Mouse (Mus musculus) kidney, adult 2 months (tissue): ENCODE results near the gene Acvr1. TPM values are rescaled to one million over a fixed set of nuclear protein-coding genes. Genes with fewer than 3 reads are reported as not detected.
A peak's percentile ranks its signal among the peaks of the same experiment; 100 is the strongest.

Experiments used
- DNase-seq: peaks from one replicate; pipeline ENCODE4 v3.0.0; 2021
- H3K27ac ChIP-seq: fragments of 200-500 bp; 2 replicates; pipeline ENCODE4 v1.5.1; 2012; ENCODE audit warnings: low read depth, low read length, control low read depth, inconsistent platforms; ENCODE audit not compliant: insufficient read depth
- H3K27me3 ChIP-seq: fragments of 200-500 bp; replicated peaks from 2 replicates; pipeline ENCODE4 v1.6.1; 2012; ENCODE audit warnings: mild to moderate bottlenecking, moderate library complexity, low read length, inconsistent platforms; ENCODE audit not compliant: control insufficient read depth, insufficient read depth
- H3K36me3 ChIP-seq: fragments of 200-500 bp; 2 replicates; pipeline ENCODE4 v1.6.1; 2012; ENCODE audit warnings: mild to moderate bottlenecking, moderate library complexity, low read length, inconsistent platforms; ENCODE audit not compliant: control insufficient read depth, insufficient read depth
- H3K4me1 ChIP-seq: fragments of 200-500 bp; 2 replicates; pipeline ENCODE4 v1.6.1; 2011; ENCODE audit warnings: low read length; ENCODE audit not compliant: control insufficient read depth, insufficient read depth
- H3K4me3 ChIP-seq: fragments of 200-500 bp; 2 replicates; pipeline ENCODE4 v1.5.1; 2011; ENCODE audit warnings: mild to moderate bottlenecking, low read depth, low read length, control low read depth; ENCODE audit not compliant: insufficient read depth
- CTCF ChIP-seq: fragments of 200-500 bp; conservative IDR thresholded peaks from 2 replicates; pipeline ENCODE4 v1.5.1; 2011; ENCODE audit warnings: low read depth, mild to moderate bottlenecking, control low read depth, low read length, moderate library complexity, mixed read lengths; ENCODE audit not compliant: insufficient read depth, insufficient read length
- POLR2A ChIP-seq: fragments of 200-500 bp; IDR thresholded peaks from one replicate; pipeline ENCODE4 v1.6.1; 2011; ENCODE audit warnings: low read depth, low read length, control low read depth
- WGBS: fragments of 180-500 bp; shearing (Covaris S2); methylation state at CpG from one replicate; pipeline ENCODE4 v1.1.7; 2018; 5-methylcytosine and 5-hydroxymethylcytosine counted together
- polyA plus RNA-seq: library from polyadenylated mRNA; depleted of rRNA; stranded (reverse); fragments of >200 nt; gene quantifications from 2 replicates; pipeline ENCODE4 v1.2.3, GENCODE M21; 2012

Gene Acvr1
- polyA plus RNA-seq, 1 experiment: 6.3 TPM

DNA sequence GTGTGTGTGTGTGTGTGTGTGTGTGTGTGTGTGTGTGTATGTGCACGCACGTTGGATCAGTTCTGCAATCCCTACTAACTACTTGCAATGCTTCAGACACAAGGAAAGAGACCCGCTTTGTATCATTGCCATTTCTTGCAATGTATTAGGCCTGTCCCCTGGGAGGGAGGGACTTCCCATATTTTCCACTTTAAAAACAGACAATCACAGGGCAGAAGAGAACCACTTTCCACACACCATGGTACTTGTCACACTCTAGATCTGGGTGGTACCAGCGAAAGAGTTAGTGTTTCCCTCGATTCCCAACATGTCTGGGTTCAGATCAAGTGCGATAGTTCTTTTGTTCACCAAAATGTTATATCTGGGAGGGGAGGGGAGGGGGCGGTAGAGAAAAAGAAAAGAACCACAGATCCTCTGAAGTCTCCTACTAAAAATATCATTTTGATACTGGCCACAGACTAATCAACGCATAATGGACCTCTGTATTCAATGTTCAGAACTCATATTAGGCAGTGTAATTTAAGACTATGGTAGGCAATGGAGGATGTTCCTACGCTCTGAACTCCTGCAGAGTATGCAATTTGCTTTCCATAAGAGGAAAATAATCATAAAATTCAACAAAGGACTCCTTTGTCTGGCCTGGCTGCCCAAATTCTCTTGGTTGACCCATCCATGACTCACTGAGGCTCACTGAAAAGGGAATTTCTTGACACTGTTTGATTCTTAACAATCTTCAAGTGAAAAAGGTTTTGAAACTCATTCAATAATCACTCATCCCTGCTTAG lies 61.5 kb downstream of the Acvr1 start:
- Histone ChIP-seq H3K27ac (no peak overlapping the region), H3K36me3 (no peaks in the 10 kb centered on the region), H3K4me3 (no peak overlapping the region), H3K27me3 (no peaks in the 10 kb centered on the region), H3K4me1 (no peaks in the 10 kb centered on the region; the same call in 1 of the 2 replicates)
- WGBS: 86% methylated on average over 9 of the region's 9 CpGs
- DNase-seq: no peak
- no peak for TF ChIP-seq POLR2A
- no peak for TF ChIP-seq CTCF

GRCm38 (mm10) chr2:58496647-58497410 lies 70.1 kb downstream of the Acvr1 start:
- H3K4me1 ChIP-seq: no peaks in the 10 kb centered on the region
- 65% methylated on average over 8 of the region's 8 CpGs for WGBS
- TF ChIP-seq POLR2A: no peak
- H3K4me3 ChIP-seq: no peak overlapping the region
- no peak overlapping the region for H3K27ac ChIP-seq
- no peaks in the 10 kb centered on the region for H3K36me3 ChIP-seq
- H3K27me3 ChIP-seq: no peaks in the 10 kb centered on the region
- DNase-seq: no peak

DNA sequence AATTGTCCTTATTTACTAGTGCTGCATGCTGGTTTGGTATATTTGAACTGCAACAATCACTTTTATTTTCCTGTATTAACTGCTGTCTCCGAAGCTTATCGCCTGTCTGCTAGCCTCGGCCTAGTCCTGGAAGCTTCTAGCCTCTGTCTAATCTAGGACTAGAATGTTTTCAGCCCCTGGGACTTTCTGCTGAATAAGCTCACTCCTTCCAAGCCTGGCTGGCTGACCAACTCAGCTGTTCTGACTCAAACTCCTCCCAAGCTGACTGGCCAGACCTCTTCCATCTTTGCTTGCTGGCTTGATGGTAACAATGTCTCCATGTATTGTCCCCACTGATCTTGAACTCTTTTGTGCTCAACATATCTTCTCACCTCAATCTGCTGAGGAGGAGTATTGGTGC lies 71.7 kb downstream of the Acvr1 start:
- Histone ChIP-seq H3K36me3 (no peaks in the 10 kb centered on the region), H3K4me3 (no peak overlapping the region), H3K4me1 (no peaks in the 10 kb centered on the region), H3K27me3 (no peaks in the 10 kb centered on the region), H3K27ac (no peak overlapping the region)
- no peak for DNase-seq
- WGBS: 81% methylated on average over 3 of the region's 3 CpGs
- no peak for TF ChIP-seq POLR2A
- no peak for TF ChIP-seq CTCF

DNA sequence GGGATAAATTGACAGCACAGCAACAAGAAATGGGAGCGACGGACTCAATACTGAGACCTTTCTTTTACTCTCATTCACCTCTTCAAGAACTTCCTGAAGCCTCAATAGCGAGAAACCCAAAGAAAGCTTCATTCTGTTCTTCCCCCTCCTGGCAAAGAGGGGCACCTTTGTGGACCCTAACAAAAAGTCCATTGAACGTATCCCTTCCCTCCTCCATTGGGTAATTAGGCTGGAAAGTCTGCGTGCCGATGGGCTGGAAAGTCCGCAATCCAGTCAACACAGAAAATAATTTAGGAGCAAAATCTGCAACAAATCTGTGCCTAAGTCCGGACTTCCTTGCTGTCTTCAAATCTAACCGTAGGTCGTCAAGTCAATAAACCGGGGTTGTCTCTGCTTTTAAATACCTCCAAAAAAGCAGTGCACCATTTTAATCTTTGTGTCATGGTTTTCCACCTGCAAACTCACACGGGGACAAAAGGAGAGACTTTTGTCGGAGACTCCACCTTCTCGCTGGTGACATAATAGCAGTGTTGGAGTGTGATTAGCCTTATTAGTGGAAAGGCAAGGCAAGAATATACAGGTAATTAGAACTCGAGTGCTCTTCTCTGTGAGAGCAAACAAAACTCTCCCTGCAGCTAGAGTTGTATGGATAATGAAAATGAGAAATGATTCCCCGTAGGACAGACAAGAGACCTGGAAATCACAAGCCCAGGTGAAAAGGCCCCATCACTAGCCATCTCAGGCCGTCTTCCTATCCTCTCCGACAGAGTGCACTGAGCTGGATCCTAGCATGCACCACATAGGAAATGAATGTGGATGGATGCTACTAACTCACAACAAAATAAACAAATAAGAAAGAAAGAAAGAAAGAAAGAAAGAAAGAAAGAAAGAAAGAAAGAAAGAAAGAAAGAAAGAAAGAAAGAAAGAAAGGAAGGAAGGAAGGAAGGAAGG lies 73.0 kb downstream of the Acvr1 start:
- no peaks in the 10 kb centered on the region for H3K36me3 ChIP-seq
- H3K4me3 ChIP-seq: no peak overlapping the region
- H3K4me1 ChIP-seq: peaks cover 2% of the 10 kb centered on the region; the same call in 1 of the 2 replicates
- H3K27me3 ChIP-seq: no peaks in the 10 kb centered on the region
- DNase-seq: no peak
- no peak overlapping the region for H3K27ac ChIP-seq
- TF ChIP-seq POLR2A: no peak
- no peak for TF ChIP-seq CTCF
- WGBS: 94% methylated on average over 18 of the region's 18 CpGs

DNA sequence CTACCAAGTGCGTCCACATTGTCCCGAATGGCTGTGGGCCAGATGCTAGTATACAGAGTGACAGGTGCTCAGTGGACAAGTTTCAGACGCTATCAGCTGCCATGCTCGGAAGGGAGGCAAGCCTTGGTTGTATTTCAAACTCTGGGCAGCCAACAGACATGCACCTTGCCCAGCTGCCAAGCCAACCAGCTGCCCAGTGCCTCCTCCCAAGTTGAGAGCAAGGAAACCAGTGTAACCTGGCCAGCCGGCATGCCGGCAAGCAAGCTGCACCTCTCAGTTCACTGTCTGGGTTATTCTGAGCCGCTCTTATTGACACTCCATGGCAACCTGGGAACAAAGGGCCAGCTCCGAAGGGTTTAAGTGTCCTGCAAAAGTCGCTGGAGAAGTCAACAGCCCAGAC lies 77.7 kb downstream of the Acvr1 start:
- Histone ChIP-seq H3K4me1 (peaks cover 2% of the 10 kb centered on the region; the same call in 1 of the 2 replicates), H3K27ac (no peak overlapping the region), H3K27me3 (no peaks in the 10 kb centered on the region), H3K4me3 (no peak overlapping the region), H3K36me3 (no peaks in the 10 kb centered on the region)
- DNase-seq: peak; percentile 78
- 60% methylated on average over 9 of the region's 9 CpGs for WGBS
- TF ChIP-seq POLR2A (no peak), CTCF (no peak)

DNA sequence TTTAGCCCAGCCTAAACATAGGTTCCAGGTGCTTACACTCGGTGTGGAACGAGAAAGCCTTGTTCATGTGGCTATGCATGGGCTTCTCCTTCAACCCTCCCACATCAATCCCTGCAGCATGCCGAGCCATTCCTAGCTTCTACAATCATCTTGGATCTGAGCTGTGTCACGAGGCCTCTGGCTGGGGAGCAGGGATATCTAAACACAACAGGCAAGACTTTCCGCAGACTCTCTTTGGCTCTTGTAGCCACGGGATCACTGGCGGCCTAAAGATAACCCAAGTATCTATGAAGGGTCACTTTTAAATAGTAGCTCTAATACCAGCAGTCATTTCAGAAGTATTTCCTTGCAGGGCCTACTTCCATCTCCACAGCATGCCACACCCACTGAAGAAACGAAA lies 78.6 kb downstream of the Acvr1 start:
- Histone ChIP-seq H3K36me3 (no peaks in the 10 kb centered on the region), H3K27ac (no peak overlapping the region), H3K4me1 (peaks cover 2% of the 10 kb centered on the region; the same call in 1 of the 2 replicates), H3K4me3 (no peak overlapping the region), H3K27me3 (no peaks in the 10 kb centered on the region)
- TF ChIP-seq POLR2A (no peak), CTCF (no peak)
- 94% methylated on average over 8 of the region's 8 CpGs for WGBS
- DNase-seq: no peak
